Mouse (Mus musculus) E14TG2a.4 (cell line): ENCODE measurements at regions not wholly inside any gene's neighbourhood (a gene's known extent, or its start where the extent isn't known, plus 50 kb on each side); places are given as distances from the start of the nearest gene placed in this dataset.

Source experiments
- CTCF ChIP-seq: conservative IDR thresholded peaks from 2 replicates; pipeline ENCODE4 v1.5.1; 2014; ENCODE audit warnings: low read length
- NANOG ChIP-seq: IDR thresholded peaks from 2 replicates; pipeline ENCODE4 v1.6.1; 2014; ENCODE audit warnings: borderline replicate concordance, low read length, mixed read lengths
- POU5F1 ChIP-seq: IDR thresholded peaks from 2 replicates; pipeline ENCODE4 v1.6.1; 2014; ENCODE audit warnings: low read length, borderline replicate concordance

GRCm38 (mm10) chr7:121257466-121257865, 134.2 kb upstream of the Hs3st2 start:
- no peak for TF ChIP-seq NANOG
- TF ChIP-seq CTCF: no peak
- no peak for TF ChIP-seq POU5F1
